Mouse (Mus musculus): ENCODE measurements around the gene Anks1b. TPM values are rescaled to one million over a fixed set of nuclear protein-coding genes. Genes with fewer than 3 reads are reported as not detected.

Gene Anks1b
- polyA plus RNA-seq, 1 experiment from 2014 or later = 0.21 TPM

DNA sequence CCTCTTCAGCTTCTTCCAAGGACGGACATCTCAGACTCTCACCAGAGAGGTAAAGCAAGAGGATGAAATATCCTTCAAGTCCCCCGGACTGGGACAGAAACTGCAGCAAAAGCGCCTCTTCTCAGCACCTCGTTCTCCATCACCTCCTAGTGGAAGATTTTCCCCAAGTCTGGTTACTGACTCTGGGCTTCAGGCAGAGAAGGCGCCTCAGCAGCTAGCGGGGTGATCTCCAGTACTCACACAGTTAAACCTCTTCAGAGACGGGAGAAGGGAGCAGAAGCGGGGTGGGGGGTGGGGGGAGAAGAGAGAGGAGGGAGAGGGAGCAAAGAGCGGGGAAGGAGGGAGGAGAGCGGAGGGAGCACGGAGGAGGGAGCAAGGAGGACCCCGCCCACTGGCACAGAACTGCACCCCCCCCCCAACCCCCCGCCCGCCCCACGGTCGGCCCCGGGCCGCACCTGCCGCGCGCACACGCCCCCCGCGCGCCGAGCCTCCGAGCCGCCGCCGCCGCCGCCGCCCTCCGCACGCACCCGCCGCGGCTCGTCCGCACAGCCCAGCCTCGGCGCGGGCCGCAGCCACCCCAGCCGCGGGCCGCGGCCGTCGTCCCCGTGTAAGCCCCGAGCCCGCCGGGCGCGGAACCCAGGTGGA, 686 bp upstream of the Anks1b start:
- H3K27ac ChIP-seq (ENCODE audit: low read length) = no peak overlapping the region
- ATAC-seq = peak; percentile 75
- no peaks in the 10 kb centered on the region for H3K36me3 ChIP-seq (ENCODE audit: insufficient read depth, low read length)
- WGBS = 1% methylated on average over 7 of the region's 56 CpGs
- H3K4me2 ChIP-seq (replicated peaks; ENCODE audit: low read depth, low read length) = peak overlapping the region; percentile 89
- no peak overlapping the region for H3K9ac ChIP-seq (replicated peaks; ENCODE audit: low read depth)
- H3K9me3 ChIP-seq (ENCODE audit: low read length) = no peaks in the 10 kb centered on the region
- TF ChIP-seq EP300 (IDR thresholded peaks at IDR 0.05) = no peak
- TF ChIP-seq CTCF (IDR thresholded peaks at IDR 0.05) = peak; percentile 32; the same call in 1 of the 2 replicates
- peaks cover 10% of the 10 kb centered on the region; the same call in 1 of the 2 replicates for H3K4me1 ChIP-seq (ENCODE audit: insufficient read depth, low read depth, low read length)
- peaks cover 10% of the 10 kb centered on the region; the same call in 1 of the 2 replicates for H3K27me3 ChIP-seq (replicated peaks; ENCODE audit: insufficient read depth, low read length)
- peak; percentile 7 for DNase-seq (ENCODE audit: low spot score)
- peak overlapping the region; percentile 43 for H3K4me3 ChIP-seq (ENCODE audit: low read depth, low read length)

DNA sequence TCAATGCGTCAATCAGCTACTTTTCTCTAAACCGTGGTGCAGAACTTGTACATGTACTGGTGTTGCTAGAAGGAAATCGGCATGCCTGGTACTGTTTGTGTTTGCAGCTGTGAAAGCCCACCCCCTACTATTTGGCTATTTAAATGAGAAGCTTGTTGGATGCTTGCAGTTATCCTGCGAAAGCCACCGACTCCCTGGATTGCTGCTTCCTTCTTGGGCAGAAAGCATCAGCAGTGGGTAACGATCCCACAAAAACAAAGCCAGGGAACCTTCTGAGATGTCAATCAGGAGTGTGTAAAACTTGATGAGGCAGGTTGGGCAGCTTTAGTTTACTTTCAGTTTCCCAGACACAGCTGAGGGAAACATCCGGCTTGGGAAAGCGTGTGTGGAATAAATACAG, 727 bp downstream of the Anks1b start:
- no peaks in the 10 kb centered on the region for H3K9me3 ChIP-seq (ENCODE audit: low read length)
- no peak for ATAC-seq
- H3K36me3 ChIP-seq (ENCODE audit: insufficient read depth, low read length) = no peaks in the 10 kb centered on the region
- H3K9ac ChIP-seq (replicated peaks; ENCODE audit: low read depth) = no peak overlapping the region
- no peak overlapping the region for H3K27ac ChIP-seq (ENCODE audit: low read length)
- WGBS = 6% methylated on average over 8 of the region's 8 CpGs
- H3K4me2 ChIP-seq (replicated peaks; ENCODE audit: low read depth, low read length) = peak overlapping the region; percentile 89
- peaks cover 10% of the 10 kb centered on the region; the same call in 1 of the 2 replicates for H3K27me3 ChIP-seq (replicated peaks; ENCODE audit: insufficient read depth, low read length)
- DNase-seq (ENCODE audit: low spot score) = peak; percentile 11
- peaks cover 10% of the 10 kb centered on the region; the same call in 1 of the 2 replicates for H3K4me1 ChIP-seq (ENCODE audit: insufficient read depth, low read depth, low read length)
- no peak for TF ChIP-seq EP300 (IDR thresholded peaks at IDR 0.05)
- TF ChIP-seq CTCF (IDR thresholded peaks at IDR 0.05) = no peak
- peak overlapping the region; percentile 43; the same call in 1 of the 2 replicates for H3K4me3 ChIP-seq (ENCODE audit: low read depth, low read length)

DNA sequence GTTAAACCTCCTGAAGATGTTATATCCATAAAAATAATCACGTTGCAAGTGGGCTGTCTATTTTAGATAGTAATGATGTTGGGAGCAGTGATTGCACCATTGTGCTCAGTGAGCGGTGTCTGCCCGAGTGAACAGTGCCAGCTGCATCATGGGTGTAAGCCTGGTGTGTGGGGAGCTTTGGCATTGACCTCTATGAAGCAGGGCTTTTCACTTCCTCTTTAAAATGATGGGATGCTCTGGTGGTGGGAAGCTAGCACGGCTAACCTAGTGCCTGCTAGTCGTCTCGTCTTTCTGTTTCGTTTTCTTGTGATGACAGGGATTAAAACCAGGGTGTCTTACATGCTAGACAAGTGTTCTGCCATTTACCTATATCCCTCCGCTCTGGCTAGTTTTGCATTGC, 10.3 kb downstream of the Anks1b start:
- TF ChIP-seq EP300 (IDR thresholded peaks at IDR 0.05) (no peak), CTCF (IDR thresholded peaks at IDR 0.05) (no peak)
- no peak overlapping the region for H3K9ac ChIP-seq (replicated peaks; ENCODE audit: low read depth)
- H3K4me1 ChIP-seq (ENCODE audit: insufficient read depth, low read depth, low read length) = no peaks in the 10 kb centered on the region
- no peak overlapping the region for H3K4me2 ChIP-seq (replicated peaks; ENCODE audit: low read depth, low read length)
- ATAC-seq = no peak
- no peaks in the 10 kb centered on the region for H3K27me3 ChIP-seq (replicated peaks; ENCODE audit: insufficient read depth, low read length)
- no peak overlapping the region for H3K27ac ChIP-seq (ENCODE audit: low read length)
- DNase-seq (ENCODE audit: low spot score) = no peak
- no peaks in the 10 kb centered on the region for H3K9me3 ChIP-seq (ENCODE audit: low read length)
- H3K36me3 ChIP-seq (ENCODE audit: insufficient read depth, low read length) = no peaks in the 10 kb centered on the region
- no peak overlapping the region for H3K4me3 ChIP-seq (ENCODE audit: low read depth, low read length)
- 76% methylated on average over 8 of the region's 8 CpGs for WGBS

DNA sequence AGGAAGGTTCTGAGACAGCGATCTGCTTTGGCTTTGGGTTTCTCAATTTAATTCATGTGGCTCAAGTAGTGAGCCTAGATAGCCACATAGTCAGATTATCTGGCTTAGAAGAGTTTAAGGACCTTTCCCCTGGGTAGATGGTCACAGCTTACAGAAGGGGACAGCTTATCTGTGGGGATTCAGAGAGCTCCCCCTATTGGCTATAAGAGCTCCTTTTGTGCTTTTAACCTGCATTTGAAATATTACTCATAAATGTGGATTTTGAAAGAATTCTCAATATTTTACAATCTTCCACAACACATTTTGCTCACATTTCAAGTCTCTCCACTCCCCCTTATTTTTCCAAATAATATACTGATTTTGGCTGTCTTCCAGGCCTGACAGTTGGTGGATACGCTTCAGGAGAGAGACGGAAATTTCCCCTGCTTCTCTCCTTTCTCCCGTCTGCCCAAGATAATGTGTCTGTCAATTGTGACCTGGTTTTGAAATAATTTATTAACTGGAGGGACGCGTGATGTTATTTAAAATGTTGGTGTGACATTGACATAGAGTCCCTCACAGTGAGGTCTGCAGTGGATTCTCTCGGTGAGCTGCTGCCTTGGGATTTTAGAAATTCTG, 29.5 kb downstream of the Anks1b start:
- no peaks in the 10 kb centered on the region for H3K4me1 ChIP-seq (ENCODE audit: insufficient read depth, low read depth, low read length)
- DNase-seq (ENCODE audit: low spot score) (peak; percentile 6), ATAC-seq (no peak)
- peak; percentile 21; the same call in 1 of the 2 replicates for TF ChIP-seq CTCF (IDR thresholded peaks at IDR 0.05)
- TF ChIP-seq EP300 (IDR thresholded peaks at IDR 0.05) = no peak
- H3K36me3 ChIP-seq (ENCODE audit: insufficient read depth, low read length) = no peaks in the 10 kb centered on the region
- no peak overlapping the region for H3K4me2 ChIP-seq (replicated peaks; ENCODE audit: low read depth, low read length)
- H3K9me3 ChIP-seq (ENCODE audit: low read length) = no peaks in the 10 kb centered on the region
- H3K9ac ChIP-seq (replicated peaks; ENCODE audit: low read depth) = no peak overlapping the region
- no peak overlapping the region for H3K4me3 ChIP-seq (ENCODE audit: low read depth, low read length)
- H3K27ac ChIP-seq (ENCODE audit: low read length) = no peak overlapping the region
- no peaks in the 10 kb centered on the region for H3K27me3 ChIP-seq (replicated peaks; ENCODE audit: insufficient read depth, low read length)
- WGBS = 68% methylated on average over 7 of the region's 7 CpGs

DNA sequence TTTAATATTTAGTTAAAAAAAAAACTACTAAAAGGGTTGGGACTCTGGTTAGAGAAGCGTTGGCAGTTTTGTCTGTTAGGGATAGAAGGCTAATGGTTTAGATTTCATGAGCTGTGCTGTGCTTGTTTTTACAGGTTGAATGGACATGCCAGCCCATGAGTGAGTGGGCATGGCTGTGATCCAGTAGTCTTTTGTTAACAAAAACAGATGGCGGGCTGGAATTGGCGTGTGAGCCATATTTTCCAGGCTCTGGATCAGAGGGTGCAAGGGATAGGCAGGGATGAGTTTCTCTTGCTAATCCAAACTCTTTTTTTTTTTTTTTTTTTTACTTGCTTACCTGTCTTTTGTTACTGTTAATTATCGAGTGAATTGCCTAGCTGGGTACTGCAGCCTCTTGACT, 38.6 kb downstream of the Anks1b start:
- no peak for ATAC-seq
- Histone ChIP-seq H3K4me3 (ENCODE audit: low read depth, low read length) (no peak overlapping the region), H3K9ac (replicated peaks; ENCODE audit: low read depth) (no peak overlapping the region), H3K9me3 (ENCODE audit: low read length) (no peaks in the 10 kb centered on the region), H3K27me3 (replicated peaks; ENCODE audit: insufficient read depth, low read length) (no peaks in the 10 kb centered on the region), H3K36me3 (ENCODE audit: insufficient read depth, low read length) (no peaks in the 10 kb centered on the region), H3K27ac (ENCODE audit: low read length) (no peak overlapping the region), H3K4me2 (replicated peaks; ENCODE audit: low read depth, low read length) (no peak overlapping the region), H3K4me1 (ENCODE audit: insufficient read depth, low read depth, low read length) (no peaks in the 10 kb centered on the region)
- no peak for DNase-seq (ENCODE audit: low spot score)
- WGBS = 83% methylated on average over 4 of the region's 4 CpGs
- TF ChIP-seq CTCF (IDR thresholded peaks at IDR 0.05) = no peak
- no peak for TF ChIP-seq EP300 (IDR thresholded peaks at IDR 0.05)

DNA sequence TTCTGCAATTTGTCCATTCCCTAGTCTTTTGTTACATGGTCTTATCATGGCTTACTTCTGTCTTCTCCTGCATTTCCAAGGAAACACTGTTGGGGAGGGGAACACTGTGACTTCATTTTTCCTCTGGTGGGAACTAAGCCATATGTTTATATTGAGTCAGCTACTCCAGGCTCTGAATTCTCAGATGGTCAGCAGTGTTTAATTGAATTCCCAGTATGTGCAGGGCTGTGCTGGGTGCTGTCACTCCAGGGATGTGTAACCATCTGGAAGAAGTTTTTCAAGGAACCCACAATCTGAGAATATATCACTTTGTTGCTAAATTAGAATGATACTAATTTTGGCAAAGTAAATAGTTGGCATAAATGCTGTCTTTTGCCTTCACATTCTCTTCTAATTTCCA, 39.9 kb downstream of the Anks1b start:
- TF ChIP-seq EP300 (IDR thresholded peaks at IDR 0.05) (no peak), CTCF (IDR thresholded peaks at IDR 0.05) (no peak)
- no peaks in the 10 kb centered on the region for H3K36me3 ChIP-seq (ENCODE audit: insufficient read depth, low read length)
- H3K27ac ChIP-seq (ENCODE audit: low read length) = no peak overlapping the region
- H3K4me2 ChIP-seq (replicated peaks; ENCODE audit: low read depth, low read length) = no peak overlapping the region
- H3K9ac ChIP-seq (replicated peaks; ENCODE audit: low read depth) = no peak overlapping the region
- no peaks in the 10 kb centered on the region for H3K9me3 ChIP-seq (ENCODE audit: low read length)
- H3K4me1 ChIP-seq (ENCODE audit: insufficient read depth, low read depth, low read length) = no peaks in the 10 kb centered on the region
- no peaks in the 10 kb centered on the region for H3K27me3 ChIP-seq (replicated peaks; ENCODE audit: insufficient read depth, low read length)
- DNase-seq (ENCODE audit: low spot score) (no peak), ATAC-seq (no peak)
- no peak overlapping the region for H3K4me3 ChIP-seq (ENCODE audit: low read depth, low read length)

Data from lung, postnatal 0 days (tissue).